ENCODE assay signal across 15 mouse cellular contexts in genomic region chr5:118914191-118914750, GRCm38 (mm10).
"Had no signal": no experiment of that assay in that cellular context is flagged by ENCODE, and none has a peak within 500 bp of the region (broad histone marks: within the 10 kb centered on the region; RNA-seq: fewer than 3 reads in every experiment).

No protein-coding gene starts in this region.

- H3K4me1 ChIP-seq: liver, embryonic 13.5 days; midbrain, embryonic 15.5 days; neural tube, embryonic 15.5 days had no signal

- H3K4me3 ChIP-seq: layer of hippocampus, adult 2 months; liver, embryonic 13.5 days; midbrain, embryonic 12.5 days; midbrain, embryonic 15.5 days; neural tube, embryonic 12.5 days; neural tube, embryonic 15.5 days had no signal

- H3K36me3 ChIP-seq: liver, embryonic 13.5 days; midbrain, embryonic 12.5 days; midbrain, embryonic 15.5 days; neural tube, embryonic 12.5 days; neural tube, embryonic 15.5 days had no signal

- H3K27ac ChIP-seq: layer of hippocampus, adult 2 months; liver, embryonic 13.5 days; midbrain, embryonic 12.5 days; midbrain, embryonic 15.5 days; neural tube, embryonic 12.5 days; neural tube, embryonic 15.5 days had no signal

- ATAC-seq: midbrain, embryonic 15.5 days had no signal

- H3K9ac ChIP-seq: liver, embryonic 13.5 days; midbrain, embryonic 12.5 days; midbrain, embryonic 15.5 days; neural tube, embryonic 12.5 days; neural tube, embryonic 15.5 days had no signal

- H3K4me2 ChIP-seq: liver, embryonic 13.5 days; midbrain, embryonic 12.5 days; midbrain, embryonic 15.5 days; neural tube, embryonic 12.5 days; neural tube, embryonic 15.5 days had no signal

- H3K27me3 ChIP-seq: liver, embryonic 13.5 days; midbrain, embryonic 12.5 days; midbrain, embryonic 15.5 days; neural tube, embryonic 12.5 days; neural tube, embryonic 15.5 days had no signal

- DNase-seq: kidney, adult 9 months; kidney, postnatal 14 days; layer of hippocampus, adult 9-11 months; liver, embryonic 13.5 days; lung, adult 2 months; lung, postnatal 14 days; lung, postnatal 4 days; thymus, adult 2 months; thymus, postnatal 14 days; thymus, postnatal 4 days had no signal

- H3K9me3 ChIP-seq: liver, embryonic 13.5 days; midbrain, embryonic 12.5 days; midbrain, embryonic 15.5 days; neural tube, embryonic 12.5 days; neural tube, embryonic 15.5 days had no signal
